Comparison of ENCODE assay signal across 14 mouse cellular contexts in genomic region chr14:45438250-45438930, GRCm38 (mm10). TPM values are rescaled to one million over a fixed set of nuclear protein-coding genes. Genes with fewer than 3 reads are reported as not detected.
DNase-seq lines count a peak whose midpoint lies in the region; ATAC-seq and TF ChIP-seq lines count a peak whose summit lies in the region.
"Had no signal": no experiment of that assay in that cellular context is flagged by ENCODE, and none has a peak within 500 bp of the region (broad histone marks: within the 10 kb centered on the region; RNA-seq: fewer than 3 reads in every experiment).

No protein-coding gene starts in this region.

- 42% methylated on average over 19 of the region's 19 CpGs for WGBS in embryonic facial prominence, embryonic 15.5 days
- 19% methylated on average over 19 of the region's 19 CpGs for WGBS in limb, embryonic 14.5 days

- peak overlapping the region; percentile 10; the same call in 1 of the 2 replicates for H3K4me2 ChIP-seq in embryonic facial prominence, embryonic 15.5 days (replicated peaks)
- H3K4me2 ChIP-seq in limb, embryonic 14.5 days (replicated peaks; ENCODE audit: low read depth, low read length, severe bottlenecking), result no peak overlapping the region; the same call in 1 of the 2 replicates
- H3K4me2 ChIP-seq: hindbrain, embryonic 12.5 days; intestine, embryonic 15.5 days; lung, embryonic 15.5 days; neural tube, embryonic 15.5 days had no signal

- 0 out of 2 replicates have a peak overlapping the region, but pooled peaks have one; percentile 8 for H3K27ac ChIP-seq in brown adipose tissue, adult 24 weeks (replicated peaks; ENCODE audit: low read depth, low read length)
- no peak overlapping the region for H3K27ac ChIP-seq in embryonic facial prominence, embryonic 15.5 days (replicated peaks)
- H3K27ac ChIP-seq in limb, embryonic 14.5 days (replicated peaks; ENCODE audit: low read depth, low read length), result 0 out of 2 replicates have a peak overlapping the region, but pooled peaks have one; percentile 26
- H3K27ac ChIP-seq: hindbrain, embryonic 12.5 days; intestine, embryonic 15.5 days; lung, embryonic 15.5 days; neural tube, embryonic 15.5 days had no signal

- H3K9me3 ChIP-seq in embryonic facial prominence, embryonic 15.5 days (replicated peaks), result no peaks in the 10 kb centered on the region
- H3K9me3 ChIP-seq in limb, embryonic 14.5 days (ENCODE audit: control insufficient read depth, low read length), result no peaks in the 10 kb centered on the region
- H3K9me3 ChIP-seq: hindbrain, embryonic 12.5 days; intestine, embryonic 15.5 days; lung, embryonic 15.5 days; neural tube, embryonic 15.5 days had no signal

- H3K4me1 ChIP-seq in brown adipose tissue, adult 24 weeks (ENCODE audit: control insufficient read depth, insufficient read depth, insufficient read length, low read length), result peaks cover 16% of the 10 kb centered on the region
- H3K4me1 ChIP-seq in embryonic facial prominence, embryonic 15.5 days, result peaks cover 14% of the 10 kb centered on the region
- peaks cover 14% of the 10 kb centered on the region for H3K4me1 ChIP-seq in limb, embryonic 14.5 days (ENCODE audit: control insufficient read depth, insufficient read depth, low read length)
- H3K4me1 ChIP-seq: hindbrain, embryonic 12.5 days had no signal

- no peak for ATAC-seq in embryonic facial prominence, embryonic 15.5 days (ENCODE audit: insufficient number of reproducible peaks, low FRiP score, low TSS enrichment, low read depth)
- peak; percentile 39 for ATAC-seq in limb, embryonic 14.5 days (ENCODE audit: low FRiP score, low read depth)
- no peak for ATAC-seq in megakaryocyte, adult 5-6 weeks (ENCODE audit: poor library complexity, severe bottlenecking)
- ATAC-seq: intestine, embryonic 15.5 days had no signal

- no peak overlapping the region for H3K9ac ChIP-seq in embryonic facial prominence, embryonic 15.5 days
- H3K9ac ChIP-seq in limb, embryonic 14.5 days (ENCODE audit: low read depth, low read length, severe bottlenecking), result no peak overlapping the region
- H3K9ac ChIP-seq: hindbrain, embryonic 12.5 days; intestine, embryonic 15.5 days; lung, embryonic 15.5 days; neural tube, embryonic 15.5 days had no signal

- TF ChIP-seq POLR2A in limb, embryonic 14.5 days (IDR thresholded peaks at IDR 0.05; ENCODE audit: borderline replicate concordance, extremely low read depth, insufficient read depth, insufficient read length), result no peak

- H3K36me3 ChIP-seq in embryonic facial prominence, embryonic 15.5 days, result no peaks in the 10 kb centered on the region
- no peaks in the 10 kb centered on the region for H3K36me3 ChIP-seq in limb, embryonic 14.5 days (ENCODE audit: control insufficient read depth, insufficient read depth, low read length)
- H3K36me3 ChIP-seq: hindbrain, embryonic 12.5 days; intestine, embryonic 15.5 days; lung, embryonic 15.5 days; neural tube, embryonic 15.5 days had no signal

- no peaks in the 10 kb centered on the region for H3K27me3 ChIP-seq in embryonic facial prominence, embryonic 15.5 days
- H3K27me3 ChIP-seq in limb, embryonic 14.5 days (ENCODE audit: control insufficient read depth, insufficient read depth, low read length), result no peaks in the 10 kb centered on the region
- H3K27me3 ChIP-seq: hindbrain, embryonic 12.5 days; intestine, embryonic 15.5 days; lung, embryonic 15.5 days; neural tube, embryonic 15.5 days had no signal

- H3K4me3 ChIP-seq in brown adipose tissue, adult 24 weeks (ENCODE audit: insufficient read depth, low read depth, low read length), result no peak overlapping the region
- H3K4me3 ChIP-seq in embryonic facial prominence, embryonic 15.5 days (replicated peaks), result no peak overlapping the region
- no peak overlapping the region for H3K4me3 ChIP-seq in limb, embryonic 14.5 days (replicated peaks; ENCODE audit: low read length)
- H3K4me3 ChIP-seq: hindbrain, embryonic 12.5 days; intestine, embryonic 15.5 days; lung, embryonic 15.5 days; neural tube, embryonic 15.5 days had no signal

- DNase-seq in heart, adult 11 months, result peak; percentile 88
- DNase-seq in heart, postnatal 10 days, result no peak
- peak; percentile 49 for DNase-seq in limb, embryonic 14.5 days (ENCODE audit: low spot score)
- DNase-seq in layer of hippocampus, postnatal 25 days (ENCODE audit: extremely low spot score in 1 of 2, low spot score in 1 of 2), result no peak
- no peak for DNase-seq in cerebellum, adult 11 months
- DNase-seq: cerebellum, postnatal 14 days; thymus, adult 2 months had no signal

- intact Hi-C loops in heart, postnatal 10 days (cut with DNase I), result no loop called here

RNA-seq across cellular contexts. Expression of gene Gnpnat1, which starts 33.7 kb away (rescaled TPM):
- 10 to 100 TPM; 10.0 to 10.6 TPM for total RNA-seq in heart, postnatal 10 days (2021)
- polyA plus RNA-seq in brown adipose tissue, adult 24 weeks (2012; ENCODE audit: insufficient read depth, insufficient read length, missing spikeins), result 31.2 and 39.1 TPM in 2 replicates
- 42.1 and 42.6 TPM in 2 replicates for polyA plus RNA-seq in embryonic facial prominence, embryonic 15.5 days (2015; fragmentation: Nextera tagmentation; extraction: Ambion mirVana)
- 19.8 and 20.4 TPM in 2 replicates for polyA plus RNA-seq in limb, embryonic 14.5 days (2012; rRNA removed)
- polyA plus RNA-seq in limb, embryonic 14.5 days (2014; fragmentation: Nextera tagmentation; extraction: Ambion mirVana), result 46.5 and 46.9 TPM in 2 replicates
- total RNA-seq in layer of hippocampus, postnatal 25 days (2021), result 10 to 100 TPM; 11.8 to 17.1 TPM
- total RNA-seq in megakaryocyte, adult 5-6 weeks (2015), result 15.5 and 18.5 TPM in 2 replicates
- total RNA-seq in megakaryocyte, adult 5-6 weeks (2017), result 12.1 and 13.9 TPM in 2 replicates

Comparison
In these comparisons a context has a peak if more than half of its experiments do, and no peak if none do; other contexts are left out.
1. DNase-seq: peak in heart, adult 11 months (single experiment) and limb, embryonic 14.5 days (single experiment); none in heart, postnatal 10 days (0 of 2), layer of hippocampus, postnatal 25 days (0 of 2) and cerebellum, adult 11 months (single experiment).